Mouse (Mus musculus): ENCODE measurements around the gene Klhl3.
"Not testable (repeated sequence)": the region's sequence is repeated elsewhere in the genome, so short reads cannot be mapped to it uniquely, and the experiment has no call there.

Klhl3 gene

DNA sequence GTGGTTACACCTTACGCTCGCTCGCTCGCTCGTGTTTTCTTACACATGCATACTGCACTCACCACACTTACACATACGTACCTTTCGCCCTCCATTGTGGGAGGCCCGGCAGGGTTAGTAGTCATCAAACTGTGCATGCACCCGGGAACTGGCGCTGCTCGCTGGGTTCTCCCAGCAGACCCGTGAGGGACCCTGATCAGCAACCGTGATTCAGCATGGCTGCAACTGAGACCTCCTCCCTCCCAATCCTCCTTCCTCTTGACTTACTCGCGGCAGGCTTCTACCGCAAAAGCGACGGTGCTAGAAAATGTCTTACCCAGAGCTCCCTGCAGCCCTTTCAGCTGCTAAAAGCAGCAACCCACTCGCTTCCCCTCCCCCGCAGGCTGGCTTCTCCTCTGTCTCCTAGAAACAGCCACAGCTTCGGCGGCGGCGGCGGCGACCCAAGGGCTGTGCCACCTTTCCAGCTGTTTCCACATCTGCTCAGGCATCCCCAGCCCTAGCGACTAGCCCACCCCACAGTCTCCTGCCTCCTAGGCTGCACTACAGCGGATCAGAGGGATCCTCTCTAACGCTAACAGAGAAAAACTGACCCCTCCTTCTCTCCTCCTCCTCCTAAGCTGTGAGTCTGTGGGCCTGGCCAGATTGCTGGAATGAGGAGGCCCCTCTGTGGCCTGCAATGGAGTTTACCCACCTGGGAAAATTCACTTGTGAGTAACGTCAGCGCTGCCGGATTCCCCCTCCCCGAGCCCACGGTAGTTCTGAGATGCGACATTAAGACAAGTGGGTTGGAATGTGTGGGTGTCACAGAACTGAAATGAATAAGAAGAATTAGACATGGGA is at the start of gene Klhl3:
Klhl3 (minus strand) TSS at position 532 of the 840 bp plus-strand sequence.
- DNase-seq = peak; percentile 58 to 60

GRCm38 (mm10) chr13:58160761-58161160 is 47.4 kb upstream of the Klhl3 start:
- no peak for DNase-seq

GRCm38 (mm10) chr13:58158099-58158912 is 44.9 kb upstream of the Klhl3 start:
- peak; percentile 90 to 91 for DNase-seq

DNA sequence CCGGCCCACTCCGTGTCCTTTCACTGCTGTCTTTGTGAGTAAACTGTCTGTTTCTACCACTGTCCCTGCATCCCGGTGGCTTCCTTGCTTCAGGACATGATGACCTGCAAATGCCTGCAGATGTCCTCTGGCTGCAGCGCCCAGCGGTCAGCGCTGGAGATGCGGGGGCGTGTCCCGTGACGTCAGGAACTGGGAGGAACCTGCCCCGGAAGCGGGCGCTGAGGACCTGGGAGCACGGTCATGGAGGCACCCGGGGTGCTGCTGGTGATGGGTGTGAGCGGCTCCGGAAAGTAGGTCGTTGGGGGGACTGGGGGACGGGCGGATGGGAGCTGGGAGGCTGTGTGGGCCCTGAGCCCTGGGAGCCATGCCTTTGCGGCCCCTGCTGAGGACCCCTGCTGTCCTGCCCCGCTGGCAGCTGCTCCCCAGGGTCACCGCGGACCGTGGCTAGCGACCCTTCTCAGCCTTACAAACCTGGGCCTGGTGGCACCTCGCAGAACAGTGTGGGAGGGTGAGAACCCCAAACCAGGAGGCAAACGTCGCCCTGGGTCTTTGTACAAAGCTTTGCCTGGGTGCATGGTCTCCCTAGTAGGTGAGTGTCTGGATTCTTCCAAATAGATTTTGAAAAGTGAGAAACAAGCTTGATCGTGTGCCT is 44.2 kb upstream of the Klhl3 start, which contains the start of gene Idnk:
Idnk (plus strand) TSS at position 203 of the 652 bp plus-strand sequence.
- peak; percentile 75 to 78 for DNase-seq

DNA sequence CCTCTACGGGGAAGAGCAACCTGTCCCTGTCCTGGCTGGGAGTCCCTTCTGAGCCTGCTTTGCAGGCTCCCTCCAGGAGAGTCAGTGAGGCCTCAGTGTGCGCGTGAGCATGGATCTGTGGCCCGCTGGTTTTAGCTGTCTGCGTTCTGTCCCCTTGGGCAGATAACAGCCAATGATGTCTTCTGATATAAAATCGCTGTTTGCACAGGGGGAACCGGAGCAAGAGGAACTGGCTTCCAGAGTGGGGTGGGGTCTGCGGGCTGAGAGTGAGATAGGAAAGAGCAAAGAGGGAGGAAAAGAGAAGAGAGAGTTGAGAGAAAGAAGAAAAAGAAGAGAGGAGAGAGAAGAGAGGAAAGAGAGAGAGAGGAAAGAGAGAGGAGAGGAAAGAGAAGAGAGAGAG is 43.6 kb upstream of the Klhl3 start:
- peak in 1 of 2 experiments; percentile 14 for DNase-seq

GRCm38 (mm10) chr13:58156031-58156430 is 42.6 kb upstream of the Klhl3 start:
- peak; percentile 35 to 40 for DNase-seq

DNA sequence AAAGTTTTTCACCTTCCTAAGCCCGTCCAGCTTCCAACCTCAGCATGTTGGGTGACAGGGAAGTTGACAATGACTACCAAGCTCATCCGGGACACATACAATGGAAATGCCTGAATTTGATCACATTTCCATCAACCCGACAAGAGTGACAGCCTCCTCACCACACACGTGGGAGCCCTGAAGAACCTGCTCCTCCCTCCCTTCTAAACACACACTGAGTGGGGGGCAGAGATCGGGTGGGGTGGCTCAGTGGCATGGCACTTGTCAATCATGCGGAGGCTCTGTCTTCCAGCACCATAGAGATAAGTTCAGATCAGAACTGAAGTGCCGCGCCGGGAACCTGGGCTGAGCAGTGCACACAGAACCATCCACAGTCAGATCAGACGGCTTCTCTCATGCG is 37.0 kb upstream of the Klhl3 start:
- DNase-seq = no peak

DNA sequence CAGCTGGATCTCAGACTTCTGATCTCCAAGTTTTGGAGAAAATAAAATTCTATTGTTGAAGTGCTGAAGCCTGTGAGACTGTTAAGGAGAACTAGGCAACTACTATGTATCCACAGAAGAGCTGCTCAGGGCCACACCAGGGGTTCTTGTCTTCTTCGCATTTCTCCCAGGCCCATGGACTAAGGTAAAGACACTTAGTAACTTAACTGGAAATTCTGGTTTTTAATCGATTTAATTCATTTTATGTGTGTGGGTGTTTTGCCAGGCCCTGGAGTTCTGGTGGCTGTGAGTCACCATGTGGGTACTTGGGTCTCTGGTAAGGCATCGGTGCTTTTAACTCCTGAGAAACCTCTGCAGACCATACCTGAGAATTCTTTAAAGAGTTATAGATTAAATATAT is 36.2 kb upstream of the Klhl3 start:
- DNase-seq = no peak

DNA sequence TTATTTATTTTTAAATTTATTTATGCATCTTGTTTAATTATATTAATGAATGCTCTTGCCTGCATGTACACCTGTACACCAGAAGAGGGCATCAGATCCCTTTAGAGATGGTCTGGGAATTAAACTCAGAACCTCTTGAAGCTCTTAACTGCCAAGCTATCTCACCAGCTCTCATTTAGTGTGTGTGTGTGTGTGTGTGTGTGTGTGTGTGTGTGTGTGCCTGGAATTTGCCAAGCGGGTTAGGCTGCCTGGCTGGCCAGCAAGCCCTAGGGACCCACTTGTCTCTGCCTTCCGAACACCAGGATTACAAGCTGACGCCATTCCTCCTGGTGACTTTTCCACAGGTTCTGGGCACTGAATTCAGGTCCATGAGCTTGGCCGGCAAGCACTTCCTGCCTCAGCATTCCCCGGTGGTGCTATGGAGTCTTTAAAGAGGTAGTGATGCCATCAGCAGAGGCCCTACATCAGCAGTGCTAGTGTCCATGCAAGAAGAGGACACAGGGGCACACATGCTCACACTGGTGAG is 35.7 kb upstream of the Klhl3 start:
- peak in 1 of 2 experiments; percentile 27 for DNase-seq

DNA sequence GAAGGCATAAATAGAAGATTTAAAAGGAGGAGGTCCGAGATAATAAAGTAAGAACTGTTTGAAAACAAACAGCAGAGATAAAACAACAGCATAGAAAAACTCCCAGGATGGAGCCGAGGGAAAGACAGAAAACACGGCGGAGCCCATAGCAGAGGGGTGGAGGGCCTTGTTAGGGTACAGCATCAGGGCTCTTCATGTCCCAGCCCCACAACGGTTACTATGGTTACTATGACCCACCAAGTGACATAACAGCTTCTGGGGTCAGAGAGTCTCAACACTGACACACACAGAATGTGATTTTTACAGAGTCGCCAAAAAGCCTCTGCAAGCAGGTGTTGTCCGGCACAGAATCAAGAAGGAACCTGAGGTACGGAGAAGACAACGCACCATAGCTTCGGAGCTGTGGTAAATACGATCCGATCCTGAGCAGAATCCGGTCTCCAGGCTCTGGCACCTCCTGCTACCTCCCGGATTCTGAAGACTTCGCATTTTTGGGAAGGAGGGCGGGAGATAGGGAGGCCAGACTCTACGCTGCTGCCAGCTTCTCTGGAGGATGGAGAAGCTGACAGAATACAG is 35.0 kb upstream of the Klhl3 start:
- peak; percentile 20 to 25 for DNase-seq

DNA sequence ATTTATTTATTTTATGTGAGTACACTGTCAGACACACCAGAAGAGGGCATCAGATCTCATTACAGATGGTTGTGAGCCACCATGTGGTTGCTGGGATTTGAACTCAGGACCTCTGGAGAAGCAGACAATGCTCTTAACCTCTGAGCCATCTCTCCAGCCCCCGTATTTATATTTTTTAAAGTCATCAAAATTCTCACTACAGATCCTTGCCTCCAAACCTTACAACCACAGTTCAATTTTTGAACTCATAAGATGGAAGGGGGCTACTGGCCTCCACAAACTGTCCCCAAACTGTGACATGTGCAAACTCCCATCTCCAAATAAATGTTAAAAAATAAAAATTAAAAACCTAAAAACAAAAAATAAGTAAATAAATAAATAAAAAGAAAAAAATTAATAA is 34.4 kb upstream of the Klhl3 start:
- DNase-seq = no peak

DNA sequence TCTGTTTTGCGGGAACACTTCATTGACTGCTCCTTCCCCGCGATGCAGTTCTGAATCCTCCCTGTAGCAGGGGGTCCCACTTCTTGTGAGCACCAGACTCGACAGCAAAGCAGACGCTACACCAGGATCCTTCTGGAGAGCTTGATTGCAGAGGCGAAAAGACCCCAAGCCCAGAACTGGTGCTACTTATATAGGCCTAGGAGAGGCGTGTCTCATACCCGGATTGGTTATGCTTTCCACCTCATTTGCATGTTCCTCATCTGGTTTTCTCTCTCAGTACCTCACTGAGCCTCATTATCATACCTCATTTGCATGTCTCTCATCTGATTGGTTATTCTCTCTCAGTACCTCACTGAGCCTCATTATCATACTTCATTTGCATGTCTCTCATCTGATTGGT is 33.2 kb upstream of the Klhl3 start:
- DNase-seq = not testable (repeated sequence)

GRCm38 (mm10) chr13:58131692-58132091 is 18.3 kb upstream of the Klhl3 start:
- DNase-seq = peak in 1 of 2 experiments; percentile 26

- peak in 1 of 2 experiments; percentile 23 for DNase-seq
Measured at GRCm38 (mm10) chr13:58129687-58130246, 16.4 kb upstream of the Klhl3 start.

DNA sequence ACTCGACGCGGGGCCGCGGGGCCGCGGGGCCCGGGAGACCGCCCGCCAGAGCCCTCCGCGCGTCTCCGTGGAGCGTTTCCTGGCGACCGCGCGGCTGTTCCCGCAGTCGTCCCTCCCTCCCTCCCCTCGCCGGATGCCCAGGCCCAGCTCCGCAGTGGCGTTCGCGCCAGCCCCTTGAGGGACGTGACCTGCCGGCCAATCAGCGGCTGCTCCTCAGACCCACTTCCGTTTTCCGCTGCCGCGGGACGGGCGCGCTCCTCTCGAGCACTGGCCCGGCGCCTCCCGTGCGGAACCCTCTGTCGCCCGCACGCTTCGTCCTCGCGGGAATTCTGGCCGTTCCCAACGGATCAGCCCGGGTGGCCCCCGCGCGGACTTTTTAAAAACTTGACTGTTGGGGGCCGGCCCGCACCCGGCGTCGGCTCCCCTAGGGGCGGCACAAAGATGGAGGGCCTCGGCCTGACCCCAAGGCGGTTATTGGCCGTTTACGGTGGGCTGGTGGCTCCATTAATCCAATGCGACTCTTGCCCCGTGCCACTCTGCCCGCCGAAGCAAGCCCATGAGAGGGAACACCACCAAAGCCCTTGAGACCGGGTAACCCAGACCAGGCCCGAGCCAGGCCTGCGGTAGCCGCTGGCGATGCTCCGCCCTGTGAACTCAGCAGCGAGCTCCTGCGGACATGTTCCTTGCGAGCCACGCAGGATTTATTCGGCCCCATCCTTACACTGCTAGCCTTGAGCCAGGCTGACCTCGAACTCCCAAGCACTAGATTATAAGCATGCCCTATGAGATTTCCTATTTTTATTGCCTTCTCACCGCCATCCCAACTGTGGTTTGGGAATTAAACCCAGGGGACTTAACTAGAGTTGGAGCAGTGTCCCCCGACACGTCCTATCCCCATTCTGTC is 15.6 kb upstream of the Klhl3 start:
- peak; percentile 92 to 93 for DNase-seq

DNA sequence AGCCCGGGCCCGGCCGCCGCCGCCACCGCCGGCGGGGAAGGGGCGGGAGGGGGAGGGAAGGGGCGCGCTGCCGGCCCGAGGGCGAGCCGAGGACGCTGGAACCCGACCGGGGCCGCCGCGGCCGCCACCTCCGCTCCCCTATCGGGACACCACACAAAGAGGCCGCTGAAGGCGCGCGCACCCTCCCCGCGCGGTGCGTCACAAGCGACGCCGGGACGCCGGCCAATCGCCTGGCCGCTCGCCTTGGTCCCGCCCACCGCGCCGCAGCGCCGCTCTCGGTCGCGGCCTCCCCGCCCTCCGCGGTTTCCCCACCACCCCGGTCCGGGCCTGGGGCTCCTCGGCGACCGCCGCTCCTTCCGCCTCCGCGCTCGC is 15.0 kb upstream of the Klhl3 start, which contains the start of gene Hnrnpa0:
Hnrnpa0 (minus strand) TSS at position 161 of the 372 bp plus-strand sequence.
- peak; percentile 96 to 98 for DNase-seq

DNA sequence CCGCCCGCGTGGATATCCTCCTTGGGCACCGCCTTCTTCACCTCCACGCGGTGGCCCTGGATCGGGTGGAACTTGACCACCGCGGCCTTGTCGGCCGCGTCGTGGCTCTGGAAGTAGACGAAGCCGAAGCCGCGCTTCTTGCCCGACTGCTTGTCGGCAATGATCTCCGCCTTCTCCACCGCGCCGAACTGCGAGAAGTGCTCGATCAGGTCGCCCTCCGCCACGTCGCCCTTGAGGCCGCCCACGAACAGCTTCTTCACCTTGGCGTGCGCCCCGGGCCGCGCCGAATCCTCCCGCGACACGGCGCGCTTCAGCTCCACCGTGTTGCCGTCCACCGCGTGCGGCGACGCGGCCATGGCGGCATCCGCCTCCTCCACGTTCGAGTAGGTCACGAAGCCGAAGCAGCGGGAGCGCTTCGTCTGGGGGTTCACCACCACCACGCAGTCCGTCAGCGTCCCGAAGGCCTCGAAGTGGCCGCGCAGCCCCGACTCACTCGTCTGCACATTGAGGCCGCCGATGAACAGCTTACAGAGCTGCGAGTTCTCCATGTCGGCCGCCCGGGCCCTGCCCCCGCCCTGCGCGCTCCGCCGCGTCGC is 14.5 kb upstream of the Klhl3 start:
- no peak for DNase-seq

- peak in 1 of 2 experiments; percentile 26 for DNase-seq
Measured at GRCm38 (mm10) chr13:58126862-58127765, 13.7 kb upstream of the Klhl3 start.

DNA sequence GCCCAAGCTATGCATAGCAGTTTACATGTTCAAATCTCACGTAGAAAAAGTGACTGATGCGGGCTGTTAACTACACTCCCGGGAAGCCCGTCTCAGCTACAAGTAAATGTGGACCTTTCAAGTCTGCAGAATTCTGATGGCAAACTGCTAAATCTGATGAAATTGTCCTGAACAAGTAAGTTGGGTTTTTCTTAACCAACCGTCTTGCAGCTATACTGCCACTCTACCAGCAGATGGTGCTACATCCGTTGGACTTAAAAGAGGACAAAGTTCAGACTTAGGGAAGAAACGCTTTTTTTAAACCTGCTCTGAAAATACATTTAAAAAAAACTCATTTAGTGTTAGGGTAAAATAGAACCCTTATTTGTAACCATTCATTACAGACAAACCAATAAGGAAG is 12.7 kb upstream of the Klhl3 start:
- DNase-seq = peak; percentile 63 to 74
